Comparison of ENCODE assay signal across 8 mouse cellular contexts in the genomic region with DNA sequence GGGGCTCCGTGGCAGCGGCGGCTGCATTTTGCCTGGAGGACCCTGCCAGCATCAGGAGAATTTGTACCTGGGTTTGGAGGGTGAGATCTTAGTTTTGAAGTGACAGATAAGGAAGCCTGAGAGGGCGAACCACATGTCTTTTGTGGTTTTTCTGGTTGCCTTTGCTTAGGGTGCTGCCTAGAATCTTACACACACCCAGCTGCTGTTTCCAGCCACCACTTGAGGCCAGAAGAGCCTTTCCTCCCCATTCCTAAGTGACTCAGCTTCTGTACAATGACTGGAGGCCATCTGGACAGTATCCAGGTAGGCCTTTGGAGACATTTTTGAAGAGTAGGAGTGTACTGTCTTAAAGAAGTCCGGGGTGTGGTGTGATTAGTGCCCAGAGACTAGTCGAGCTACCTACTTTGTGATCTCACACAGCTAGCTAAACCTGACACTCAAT. TPM values are rescaled to one million over a fixed set of nuclear protein-coding genes. Genes with fewer than 3 reads are reported as not detected.
A peak's percentile ranks its signal among the peaks of the same experiment; 100 is the strongest.
DNase-seq lines count a peak whose midpoint lies in the region; ATAC-seq and TF ChIP-seq lines count a peak whose summit lies in the region.

No protein-coding gene starts in this region.

- H3K9ac ChIP-seq in midbrain, embryonic 11.5 days (ENCODE audit: low read length), result no peak overlapping the region
- H3K9ac ChIP-seq in hindbrain, embryonic 11.5 days (ENCODE audit: low read depth, low read length), result no peak overlapping the region

- ATAC-seq in midbrain, embryonic 11.5 days (ENCODE audit: low FRiP score), result no peak
- ATAC-seq in hindbrain, embryonic 11.5 days (ENCODE audit: low FRiP score), result no peak

- no peak for TF ChIP-seq POLR2A in lung, adult 2 months (IDR thresholded peaks at IDR 0.05; ENCODE audit: borderline replicate concordance, extremely low read depth, low read depth, low read length)

- peaks cover 7% of the 10 kb centered on the region; the same call in 1 of the 2 replicates for H3K4me1 ChIP-seq in lung, adult 2 months (ENCODE audit: control insufficient read depth, insufficient read depth, low read length)
- no peaks in the 10 kb centered on the region for H3K4me1 ChIP-seq in midbrain, embryonic 11.5 days (ENCODE audit: control insufficient read depth, insufficient read depth, low read length)
- no peaks in the 10 kb centered on the region for H3K4me1 ChIP-seq in hindbrain, embryonic 11.5 days (replicated peaks; ENCODE audit: control insufficient read depth, insufficient read depth, low read length)

- H3K27me3 ChIP-seq in midbrain, embryonic 11.5 days (ENCODE audit: control insufficient read depth, insufficient read depth, low read length), result no peaks in the 10 kb centered on the region
- no peaks in the 10 kb centered on the region for H3K27me3 ChIP-seq in hindbrain, embryonic 11.5 days (ENCODE audit: control insufficient read depth, insufficient read depth, low read length)

- intact Hi-C loops in left cerebral cortex, postnatal 14 days (cut with DNase I), result no loop called here

- no peaks in the 10 kb centered on the region for H3K36me3 ChIP-seq in midbrain, embryonic 11.5 days (ENCODE audit: control insufficient read depth, insufficient read depth, low read length)
- H3K36me3 ChIP-seq in hindbrain, embryonic 11.5 days (ENCODE audit: control insufficient read depth, insufficient read depth, low read length), result no peaks in the 10 kb centered on the region

- no peak for TF ChIP-seq CTCF in lung, adult 2 months (IDR thresholded peaks at IDR 0.05; ENCODE audit: insufficient read depth, low read length)

- H3K4me2 ChIP-seq in midbrain, embryonic 11.5 days, result no peak overlapping the region
- no peak overlapping the region for H3K4me2 ChIP-seq in hindbrain, embryonic 11.5 days (replicated peaks; ENCODE audit: low read depth, low read length)

- peak; percentile 79 for DNase-seq in urinary bladder, postnatal 14 days (ENCODE audit: low spot score)
- no peak for DNase-seq in urinary bladder, adult 2 months (ENCODE audit: low spot score)
- peak; percentile 63 for DNase-seq in c-Kit-positive CD71-positive TER-119-positive erythroid progenitor cells, embryonic 14.5 days (ENCODE audit: low spot score)
- peak; percentile 66 for DNase-seq in lung, adult 2 months
- DNase-seq in midbrain, embryonic 11.5 days (ENCODE audit: low spot score, missing footprints), result no peak
- no peak for DNase-seq in hindbrain, embryonic 11.5 days (ENCODE audit: low spot score)
- no peak for DNase-seq in left cerebral cortex, postnatal 14 days (ENCODE audit: low spot score in 2 of 2)
- DNase-seq in kidney, postnatal 4 days, result no peak

- no peak overlapping the region for H3K4me3 ChIP-seq in lung, adult 2 months (replicated peaks; ENCODE audit: extremely low read depth, low read depth, low read length)
- no peak overlapping the region for H3K4me3 ChIP-seq in midbrain, embryonic 11.5 days (ENCODE audit: low read depth, low read length)
- H3K4me3 ChIP-seq in hindbrain, embryonic 11.5 days (ENCODE audit: low read depth, low read length), result no peak overlapping the region

- 54% methylated on average over 6 of the region's 6 CpGs for WGBS in lung, adult 2 months
- WGBS in midbrain, embryonic 11.5 days, result 82% methylated on average over 6 of the region's 6 CpGs
- 80% methylated on average over 6 of the region's 6 CpGs for WGBS in hindbrain, embryonic 11.5 days

- H3K27ac ChIP-seq in midbrain, embryonic 11.5 days (ENCODE audit: low read depth, low read length), result no peak overlapping the region
- H3K27ac ChIP-seq in hindbrain, embryonic 11.5 days (ENCODE audit: low read depth, low read length), result no peak overlapping the region

- H3K9me3 ChIP-seq in midbrain, embryonic 11.5 days (ENCODE audit: control insufficient read depth, low read length), result no peaks in the 10 kb centered on the region
- no peaks in the 10 kb centered on the region for H3K9me3 ChIP-seq in hindbrain, embryonic 11.5 days (ENCODE audit: control insufficient read depth, low read length)

RNA-seq across cellular contexts. Expression of gene Bloc1s4, which starts 26.0 kb away (rescaled TPM):
- polyA plus RNA-seq in urinary bladder, adult 2 months (2012; rRNA removed), result 19.0 and 26.2 TPM in 2 replicates
- 25.7 and 33.4 TPM in 2 replicates for polyA plus RNA-seq in lung, adult 2 months (2012; rRNA removed)
- polyA plus RNA-seq in midbrain, embryonic 11.5 days (2014; fragmentation: Nextera tagmentation; extraction: Ambion mirVana), result 20.8 and 23.3 TPM in 2 replicates
- polyA plus RNA-seq in hindbrain, embryonic 11.5 days (2014; fragmentation: Nextera tagmentation; extraction: Ambion mirVana), result 21.0 and 24.4 TPM in 2 replicates
- 10 to 100 TPM; 17.1 to 18.8 TPM for total RNA-seq in left cerebral cortex, postnatal 14 days (2021)

RNA-seq across cellular contexts. Expression of gene D5Ertd579e, which starts 26.6 kb away (rescaled TPM):
- 27.9 and 35.3 TPM in 2 replicates for polyA plus RNA-seq in urinary bladder, adult 2 months (2012; rRNA removed)
- polyA plus RNA-seq in lung, adult 2 months (2012; rRNA removed), result 14.4 and 23.3 TPM in 2 replicates
- 32.9 and 35.6 TPM in 2 replicates for polyA plus RNA-seq in midbrain, embryonic 11.5 days (2014; fragmentation: Nextera tagmentation; extraction: Ambion mirVana)
- 34.4 and 35.4 TPM in 2 replicates for polyA plus RNA-seq in hindbrain, embryonic 11.5 days (2014; fragmentation: Nextera tagmentation; extraction: Ambion mirVana)
- 10 to 100 TPM; 88.8 to 95.6 TPM for total RNA-seq in left cerebral cortex, postnatal 14 days (2021)

Comparison
In these comparisons a context has a peak if more than half of its experiments do, and no peak if none do; other contexts are left out.
1. DNase-seq: peak in urinary bladder, postnatal 14 days (single experiment), c-Kit-positive CD71-positive TER-119-positive erythroid progenitor cells, embryonic 14.5 days (single experiment) and lung, adult 2 months (single experiment); none in urinary bladder, adult 2 months (single experiment), midbrain, embryonic 11.5 days (single experiment), hindbrain, embryonic 11.5 days (single experiment), left cerebral cortex, postnatal 14 days (0 of 2) and kidney, postnatal 4 days (0 of 2).